Mouse (Mus musculus) lung, adult 2 months (tissue): Measurements from ENCODE around the gene Hmgb1.

Experiments
- CTCF ChIP-seq: fragments of 200-500 bp; IDR thresholded peaks from 2 replicates; pipeline ENCODE4 v1.5.1; 2011; ENCODE audit warnings: mild to moderate bottlenecking, low read length, control low read depth; ENCODE audit not compliant: insufficient read depth
- POLR2A ChIP-seq: fragments of 200-500 bp; IDR thresholded peaks from 2 replicates; pipeline ENCODE4 v1.6.1; 2011; ENCODE audit warnings: low read depth, mild to moderate bottlenecking, control low read depth, low read length, borderline replicate concordance; ENCODE audit errors: extremely low read depth

DNA sequence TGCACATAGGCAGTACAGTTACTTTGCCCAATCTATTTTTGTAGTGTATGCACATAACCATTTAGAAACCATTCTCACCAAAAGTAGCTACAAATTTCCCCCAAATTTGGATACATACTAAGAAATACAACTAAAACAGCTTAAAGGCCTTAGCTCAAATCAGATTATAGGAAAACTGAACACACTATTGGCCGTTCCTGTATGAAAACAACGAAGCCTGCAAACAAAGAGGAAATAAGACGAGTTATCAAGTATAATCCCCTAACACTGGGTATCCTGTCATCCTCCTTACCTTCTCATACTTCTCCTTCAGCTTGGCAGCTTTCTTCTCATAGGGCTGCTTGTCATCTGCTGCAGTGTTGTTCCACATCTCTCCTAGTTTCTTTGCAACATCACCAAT lies 134.9 kb downstream of the Hmgb1 start:
- no peak for TF ChIP-seq CTCF
- TF ChIP-seq POLR2A, result no peak
